Mouse (Mus musculus) brain, embryonic 14.5 days (tissue): ENCODE measurements around the gene Zfp663.

ENCODE experiments used
- CTCF ChIP-seq: fragments of 200-500 bp; IDR thresholded peaks from 2 replicates; pipeline ENCODE4 v1.5.1; 2012; ENCODE audit warnings: inconsistent platforms, mild to moderate bottlenecking, moderate library complexity, borderline replicate concordance; ENCODE audit not compliant: insufficient read depth, insufficient read length; ENCODE audit errors: extremely low read depth
- POLR2A ChIP-seq: fragments of 200-500 bp; IDR thresholded peaks from 2 replicates; pipeline ENCODE4 v1.6.1; 2012; ENCODE audit warnings: mild to moderate bottlenecking, inconsistent platforms, borderline replicate concordance; ENCODE audit not compliant: poor library complexity, insufficient read depth, insufficient read length, severe bottlenecking; ENCODE audit errors: extremely low read depth

DNA sequence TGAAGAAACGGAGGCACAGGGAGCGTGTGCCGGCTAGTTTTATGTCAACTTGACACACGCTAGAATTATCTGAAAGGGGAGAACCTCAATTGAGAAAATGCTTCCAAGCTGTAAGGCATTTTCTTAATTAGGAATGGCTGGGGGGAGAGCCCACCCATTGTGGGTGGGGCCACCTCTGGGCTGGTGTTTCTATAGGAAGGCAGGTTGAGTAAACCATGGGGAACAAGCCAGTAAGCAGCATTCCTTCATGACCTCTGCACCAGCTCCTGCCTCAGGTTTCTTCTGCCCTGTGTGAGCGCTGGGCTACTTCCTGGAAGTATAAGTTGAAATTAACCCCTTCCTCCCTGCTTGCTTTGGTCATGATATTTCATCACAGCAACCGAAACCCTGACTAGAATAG lies 47.3 kb upstream of the Zfp663 start:
- TF ChIP-seq POLR2A (no peak), CTCF (no peak)
